Mouse (Mus musculus) CH12.LX (cell line): Measurements from ENCODE around the gene Pex12. TPM values are rescaled to one million over a fixed set of nuclear protein-coding genes. Genes with fewer than 3 reads are reported as not detected.

ENCODE experiments used
- DNase-seq: peaks from one replicate; pipeline ENCODE4 v3.0.0-alpha.2; 2013; ENCODE audit errors: extremely low read depth
- H3K27ac ChIP-seq: 2 replicates; pipeline ENCODE4 v1.5.1; 2012; ENCODE audit warnings: low read depth, mild to moderate bottlenecking, control low read depth, moderate library complexity; ENCODE audit not compliant: insufficient read depth
- H3K27me3 ChIP-seq: replicated peaks from 2 replicates; pipeline ENCODE3; 2012; ENCODE audit warnings: inconsistent platforms
- H3K36me3 ChIP-seq, 2 experiments: replicated peaks in 1 of 2; 2 replicates each; pipeline versions ENCODE3 to v1.6.1; 2012; ENCODE audit warnings: inconsistent platforms in 1 of 2, low read length in 1 of 2, mild to moderate bottlenecking in 1 of 2, mixed read lengths in 1 of 2, moderate library complexity in 1 of 2; ENCODE audit not compliant: control insufficient read depth in 1 of 2, insufficient read depth in 1 of 2
- H3K4me1 ChIP-seq, 2 experiments: 2 replicates each; pipeline ENCODE4 v1.6.1; 2012; ENCODE audit warnings: inconsistent platforms in 1 of 2, moderate library complexity in 1 of 2; ENCODE audit not compliant: insufficient read depth in 2 of 2, control insufficient read depth in 1 of 2
- H3K4me2 ChIP-seq: 2 replicates; pipeline ENCODE4 v1.6.1; 2012; ENCODE audit warnings: low read depth, mild to moderate bottlenecking, control low read depth; ENCODE audit not compliant: poor library complexity, insufficient read depth, severe bottlenecking
- H3K4me3 ChIP-seq, 3 experiments: fragments of 150-350 bp in 1 of 3; sonication (generic) in 1 of 3; replicated peaks in 1 of 3; 2 replicates each; pipeline versions ENCODE3 to v1.5.1; 2011 to 2012; ENCODE audit warnings: low read depth in 2 of 3, low read length in 2 of 3, mild to moderate bottlenecking in 2 of 3, moderate library complexity in 2 of 3, control low read depth in 1 of 3, improper control_type of control experiment in 1 of 3, inconsistent platforms in 1 of 3, mixed read lengths in 1 of 3; ENCODE audit not compliant: poor library complexity in 1 of 3
- H3K79me2 ChIP-seq: replicated peaks from 2 replicates; pipeline ENCODE4 v1.6.1; 2012; ENCODE audit warnings: mild to moderate bottlenecking, moderate library complexity; ENCODE audit not compliant: control insufficient read depth, poor library complexity, insufficient read depth, severe bottlenecking; ENCODE audit errors: extremely low read depth
- H3K9ac ChIP-seq: 2 replicates; pipeline ENCODE4 v1.6.1; 2012; ENCODE audit warnings: low read depth, mild to moderate bottlenecking, control low read depth, moderate library complexity; ENCODE audit not compliant: insufficient read depth
- H3K9me3 ChIP-seq: replicated peaks from 2 replicates; pipeline ENCODE3; 2012; ENCODE audit warnings: low read length, inconsistent platforms, mixed read lengths
- BHLHE40 ChIP-seq: IDR thresholded peaks from 2 replicates; pipeline ENCODE4 v1.6.1; 2011; ENCODE audit warnings: mild to moderate bottlenecking, low read depth, low read length, improper control_type of control experiment
- CHD1 ChIP-seq: IDR thresholded peaks from 2 replicates; pipeline ENCODE4 v1.6.1; 2012; ENCODE audit warnings: low read depth, low read length, improper control_type of control experiment, inconsistent platforms
- CHD2 ChIP-seq: IDR thresholded peaks from 2 replicates; pipeline ENCODE4 v1.6.1; 2011; ENCODE audit warnings: low read length, improper control_type of control experiment
- CTCF ChIP-seq, 2 experiments: IDR thresholded peaks in 1 of 2; conservative IDR thresholded peaks in 1 of 2; 2 replicates each; pipeline ENCODE4 v1.5.1; 2011 to 2012; ENCODE audit warnings: low read depth in 2 of 2, low read length in 2 of 2, improper control_type of control experiment in 1 of 2, inconsistent platforms in 1 of 2, mild to moderate bottlenecking in 1 of 2, moderate library complexity in 1 of 2
- E2F4 ChIP-seq: IDR thresholded peaks from 2 replicates; pipeline ENCODE4 v1.6.1; 2011; ENCODE audit warnings: low read depth, low read length, improper control_type of control experiment; ENCODE audit not compliant: insufficient replicate concordance
- ELF1 ChIP-seq: IDR thresholded peaks from 2 replicates; pipeline ENCODE4 v1.6.1; 2014; ENCODE audit warnings: low read depth, mild to moderate bottlenecking, inconsistent platforms, low read length, improper control_type of control experiment
- EP300 ChIP-seq: IDR thresholded peaks from 2 replicates; pipeline ENCODE4 v1.6.1; 2011; ENCODE audit warnings: low read length, improper control_type of control experiment
- ETS1 ChIP-seq: conservative IDR thresholded peaks from 2 replicates; pipeline ENCODE4 v1.6.1; 2012; ENCODE audit warnings: low read depth, mild to moderate bottlenecking, inconsistent platforms, low read length, improper control_type of control experiment, moderate library complexity
- GABPA ChIP-seq: IDR thresholded peaks from 2 replicates; pipeline ENCODE4 v1.6.1; 2012; ENCODE audit warnings: low read depth, low read length, improper control_type of control experiment, inconsistent platforms; ENCODE audit not compliant: insufficient replicate concordance
- HCFC1 ChIP-seq: IDR thresholded peaks from 2 replicates; pipeline ENCODE4 v1.6.1; 2012; ENCODE audit warnings: low read depth, mild to moderate bottlenecking, inconsistent platforms, low read length, improper control_type of control experiment
- IRF4 ChIP-seq: IDR thresholded peaks from 2 replicates; pipeline ENCODE4 v1.6.1; 2014; ENCODE audit warnings: low read depth, mild to moderate bottlenecking, inconsistent platforms, low read length, improper control_type of control experiment
- JUN ChIP-seq: IDR thresholded peaks from 2 replicates; pipeline ENCODE4 v1.6.1; 2011; ENCODE audit warnings: low read depth, mild to moderate bottlenecking, low read length, improper control_type of control experiment, moderate library complexity; ENCODE audit not compliant: insufficient read depth
- JUND ChIP-seq: conservative IDR thresholded peaks from 2 replicates; pipeline ENCODE4 v1.6.1; 2011; ENCODE audit warnings: low read depth, low read length, improper control_type of control experiment
- KAT2A ChIP-seq: IDR thresholded peaks from 2 replicates; pipeline ENCODE4 v1.6.1; 2012; ENCODE audit warnings: low read length, improper control_type of control experiment, inconsistent platforms; ENCODE audit not compliant: insufficient replicate concordance
- MAFK ChIP-seq: IDR thresholded peaks from 2 replicates; pipeline ENCODE4 v1.6.1; 2011; ENCODE audit warnings: low read length, improper control_type of control experiment; ENCODE audit not compliant: insufficient replicate concordance
- MAX ChIP-seq: IDR thresholded peaks from 2 replicates; pipeline ENCODE4 v1.6.1; 2011; ENCODE audit warnings: low read length, improper control_type of control experiment
- MAZ ChIP-seq: IDR thresholded peaks from 2 replicates; pipeline ENCODE4 v1.6.1; 2012; ENCODE audit warnings: low read depth, mild to moderate bottlenecking, inconsistent platforms, low read length, improper control_type of control experiment, moderate library complexity
- MEF2A ChIP-seq: IDR thresholded peaks from 2 replicates; pipeline ENCODE4 v1.6.1; 2014; ENCODE audit warnings: low read depth, mild to moderate bottlenecking, inconsistent platforms, low read length, improper control_type of control experiment, borderline replicate concordance
- MXI1 ChIP-seq: IDR thresholded peaks from 2 replicates; pipeline ENCODE4 v1.6.1; 2011; ENCODE audit warnings: mild to moderate bottlenecking, low read depth, low read length, improper control_type of control experiment
- MYC ChIP-seq: IDR thresholded peaks from 2 replicates; pipeline ENCODE4 v1.6.1; 2011; ENCODE audit warnings: low read depth, mild to moderate bottlenecking, improper control_type of control experiment, low read length
- NELFE ChIP-seq: IDR thresholded peaks from 2 replicates; pipeline ENCODE4 v1.6.1; 2011; ENCODE audit warnings: low read depth, low read length, improper control_type of control experiment
- NRF1 ChIP-seq: IDR thresholded peaks from 2 replicates; pipeline ENCODE4 v1.6.1; 2014; ENCODE audit warnings: low read depth, mild to moderate bottlenecking, inconsistent platforms, low read length, improper control_type of control experiment, moderate library complexity
- PAX5 ChIP-seq: IDR thresholded peaks from 2 replicates; pipeline ENCODE4 v1.6.1; 2012; ENCODE audit warnings: low read length, inconsistent platforms, mixed read lengths
- POLR2A ChIP-seq: IDR thresholded peaks from 2 replicates; pipeline ENCODE4 v1.6.1; 2011; ENCODE audit warnings: low read depth, mild to moderate bottlenecking, improper control_type of control experiment, low read length
- POLR2AphosphoS2 ChIP-seq: IDR thresholded peaks from 2 replicates; pipeline ENCODE4 v1.6.1; 2011; ENCODE audit warnings: low read depth, low read length, improper control_type of control experiment
- RAD21 ChIP-seq: IDR thresholded peaks from 2 replicates; pipeline ENCODE4 v1.6.1; 2011; ENCODE audit warnings: low read depth, mild to moderate bottlenecking, low read length, improper control_type of control experiment, moderate library complexity
- RCOR1 ChIP-seq: conservative IDR thresholded peaks from 2 replicates; pipeline ENCODE4 v1.6.1; 2012; ENCODE audit warnings: low read depth, mild to moderate bottlenecking, inconsistent platforms, low read length, improper control_type of control experiment
- SIN3A ChIP-seq: IDR thresholded peaks from 2 replicates; pipeline ENCODE4 v1.6.1; 2012; ENCODE audit warnings: low read length, improper control_type of control experiment, inconsistent platforms
- SMC3 ChIP-seq: IDR thresholded peaks from 2 replicates; pipeline ENCODE4 v1.6.1; 2011; ENCODE audit warnings: low read depth, low read length, improper control_type of control experiment
- TBP ChIP-seq: conservative IDR thresholded peaks from 2 replicates; pipeline ENCODE4 v1.6.1; 2011; ENCODE audit warnings: low read depth, low read length, improper control_type of control experiment
- TCF12 ChIP-seq: IDR thresholded peaks from 2 replicates; pipeline ENCODE4 v1.6.1; 2014; ENCODE audit warnings: low read depth, mild to moderate bottlenecking, inconsistent platforms, low read length, improper control_type of control experiment
- UBTF ChIP-seq: IDR thresholded peaks from 2 replicates; pipeline ENCODE4 v1.6.1; 2012; ENCODE audit warnings: low read depth, mild to moderate bottlenecking, inconsistent platforms, low read length, improper control_type of control experiment, moderate library complexity
- USF1 ChIP-seq: IDR thresholded peaks from 2 replicates; pipeline ENCODE4 v1.6.1; 2014; ENCODE audit warnings: low read depth, mild to moderate bottlenecking, inconsistent platforms, low read length, improper control_type of control experiment
- USF2 ChIP-seq: conservative IDR thresholded peaks from 2 replicates; pipeline ENCODE4 v1.6.1; 2011; ENCODE audit warnings: low read depth, low read length, improper control_type of control experiment
- ZC3H11A ChIP-seq: IDR thresholded peaks from 2 replicates; pipeline ENCODE4 v1.6.1; 2012; ENCODE audit warnings: low read depth, mild to moderate bottlenecking, inconsistent platforms, low read length, improper control_type of control experiment
- ZKSCAN1 ChIP-seq: IDR thresholded peaks from 2 replicates; pipeline ENCODE4 v1.6.1; 2012; ENCODE audit warnings: low read depth, inconsistent platforms, low read length, improper control_type of control experiment, borderline replicate concordance
- ZMIZ1 ChIP-seq: IDR thresholded peaks from 2 replicates; pipeline ENCODE4 v1.6.1; 2012; ENCODE audit warnings: low read depth, mild to moderate bottlenecking, inconsistent platforms, low read length, improper control_type of control experiment
- ZNF384 ChIP-seq: IDR thresholded peaks from 2 replicates; pipeline ENCODE4 v1.6.1; 2012; ENCODE audit warnings: low read depth, low read length, improper control_type of control experiment, inconsistent platforms
- dilution Hi-C: fragments of 300-500 bp; cut with MboI; formaldehyde crosslinking; loops from 2 replicates; pipeline ENCODE4 v1.14.3; 2020; ENCODE audit warnings: low sequenced_read_pairs; ENCODE audit not compliant: extremely low pct_unique_long_range_greater_than_20kb, extremely low pct_ligation_motif_present
- in situ Hi-C: fragments of 300-500 bp; cut with MboI; formaldehyde crosslinking; loops from 3 replicates; pipeline ENCODE4 v1.14.3; 2019; ENCODE audit warnings: low sequenced_read_pairs, low pct_ligation_motif_present, low pct_unique_long_range_greater_than_20kb, mixed read lengths
- polyA plus RNA-seq: library from polyadenylated mRNA; unstranded; fragments of >175 nt; gene quantifications from 2 replicates; pipeline ENCODE4 v1.2.1, GENCODE M21; 2012; ENCODE audit warnings: low read depth; ENCODE audit not compliant: insufficient read length
- total RNA-seq, 2 experiments: library from RNA; depleted of rRNA; stranded (reverse); fragments of 300-350 nt in 1 of 2; fragments of >200 nt in 1 of 2; gene quantifications; 2 replicates each; pipeline ENCODE4 v1.2.3; 2012 to 2014

Gene Pex12
- total and polyA plus RNA-seq, 3 experiments = 8.2 to 30.7 (median 9.5) TPM

GRCm38 (mm10) chr11:83289036-83289435, 13.3 kb downstream of the Pex12 start:
- dilution Hi-C loops (no loop called here), in situ Hi-C loops (no loop called here)
- TF ChIP-seq TBP (0 out of 2 replicates have a peak, but pooled peaks have one; percentile 55), RCOR1 (no peak), ZMIZ1 (no peak), HCFC1 (no peak), CHD2 (0 out of 2 replicates have a peak, but pooled peaks have one; percentile 30), NELFE (0 out of 2 replicates have a peak, but pooled peaks have one; percentile 38), USF2 (no peak), JUND (no peak), BHLHE40 (no peak), MYC (no peak; the same call in 1 of the 2 replicates), ETS1 (no peak), UBTF (no peak), JUN (no peak), POLR2A (no peak), MAZ (no peak), ELF1 (no peak), EP300 (no peak), ZKSCAN1 (no peak), TCF12 (peak; percentile 19; the same call in 1 of the 2 replicates), USF1 (no peak), MXI1 (no peak), POLR2AphosphoS2 (no peak), ZNF384 (no peak), RAD21 (no peak; the same call in none of the 2 replicates), NRF1 (no peak), SIN3A (peak; percentile 30; the same call in 1 of the 2 replicates), MAX (peak; percentile 49; the same call in 1 of the 2 replicates), ZC3H11A (no peak), GABPA (no peak), MAFK (no peak), SMC3 (no peak), IRF4 (no peak), KAT2A (no peak), E2F4 (no peak), MEF2A (no peak), CTCF (conservative IDR thresholded peaks at IDR 0.05 in 1 of 2, IDR thresholded peaks at IDR 0.05 in 1 of 2; ENCODE audit: low read depth in 2 of 2, low read length in 2 of 2) (peak in 1 of 2 experiments; percentile 56; a peak in 1 of 4 replicates), PAX5 (no peak), CHD1 (peak; percentile 52; the same call in 1 of the 2 replicates)
- Histone ChIP-seq H3K27me3 (no peaks in the 10 kb centered on the region), H3K36me3 (peaks cover 0 to 4% of the 10 kb centered on the region in 2 experiments), H3K9ac (no peak overlapping the region), H3K4me2 (peak overlapping the region; percentile 22; the same call in 1 of the 2 replicates), H3K79me2 (peaks cover 33% of the 10 kb centered on the region), H3K4me1 (peaks cover 2 to 42% of the 10 kb centered on the region in 2 experiments; a peak in 3 of 4 replicates), H3K27ac (no peak overlapping the region; the same call in 1 of the 2 replicates), H3K4me3 (no peak overlapping the region), H3K9me3 (no peaks in the 10 kb centered on the region)
- DNase-seq = no peak
